Mouse (Mus musculus) ES-E14 (cell line): ENCODE data around the gene Magi1.

ENCODE experiments used
- CHD2 ChIP-seq: IDR thresholded peaks from 2 replicates; pipeline ENCODE4 v1.6.1; 2014; ENCODE audit warnings: mild to moderate bottlenecking, low read depth, low read length, inconsistent platforms
- HCFC1 ChIP-seq: IDR thresholded peaks from 2 replicates; pipeline ENCODE4 v1.6.1; 2012; ENCODE audit warnings: low read length, inconsistent platforms, borderline replicate concordance; ENCODE audit not compliant: insufficient read depth
- MAFK ChIP-seq: IDR thresholded peaks from 2 replicates; pipeline ENCODE4 v1.6.1; 2014; ENCODE audit warnings: mild to moderate bottlenecking, low read depth, low read length, inconsistent platforms; ENCODE audit not compliant: insufficient read depth
- ZNF384 ChIP-seq: IDR thresholded peaks from 2 replicates; pipeline ENCODE4 v1.6.1; 2012; ENCODE audit warnings: low read depth, low read length, inconsistent platforms

DNA sequence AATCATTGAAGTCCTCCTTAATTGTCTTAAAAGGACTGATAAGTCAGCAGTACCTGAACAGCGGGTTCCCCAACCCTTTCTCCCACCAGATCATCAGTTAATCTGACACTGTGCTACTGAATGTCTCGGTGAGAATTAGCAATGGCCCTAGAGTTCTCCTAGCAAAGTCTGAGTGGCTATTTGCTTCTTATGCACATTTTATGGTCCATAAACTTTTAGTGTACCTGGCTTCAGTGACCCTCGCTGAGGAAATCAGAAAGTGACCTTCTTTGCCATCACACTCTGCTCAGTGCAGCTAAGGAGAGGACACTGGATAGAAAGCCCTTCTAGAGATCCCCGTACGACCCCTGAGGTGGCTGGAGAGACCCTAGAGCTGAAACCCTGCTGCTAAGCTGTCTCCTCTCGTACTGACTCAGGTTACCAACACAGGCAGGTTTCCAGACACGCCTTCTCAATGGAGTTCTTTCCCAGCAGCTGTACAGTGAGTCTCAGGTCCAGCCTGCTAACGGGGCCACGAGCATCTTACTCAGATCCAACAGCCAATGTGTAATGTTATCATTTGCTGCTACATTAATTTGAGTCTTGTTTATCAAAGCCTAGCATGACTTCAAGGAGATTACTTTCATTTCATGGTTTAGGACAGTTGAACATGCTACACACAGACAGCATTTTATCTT, 461.4 kb downstream of the Magi1 start:
- TF ChIP-seq CHD2 (no peak), HCFC1 (no peak), ZNF384 (no peak), MAFK (no peak)
